Mouse (Mus musculus) testis, adult 2 months (tissue): ENCODE data around the gene Clcn1. TPM values are rescaled to one million over a fixed set of nuclear protein-coding genes. Genes with fewer than 3 reads are reported as not detected.

Experiments
- H3K27ac ChIP-seq: fragments of 200-500 bp; 2 replicates; pipeline ENCODE4 v1.5.1; 2012; ENCODE audit warnings: low read depth, low read length; ENCODE audit not compliant: control insufficient read depth, insufficient read depth
- H3K27me3 ChIP-seq: fragments of 200-500 bp; 2 replicates; pipeline ENCODE4 v1.6.1; 2012; ENCODE audit warnings: mild to moderate bottlenecking, low read length, moderate library complexity; ENCODE audit not compliant: control insufficient read depth, insufficient read depth
- H3K36me3 ChIP-seq: fragments of 200-500 bp; 2 replicates; pipeline ENCODE4 v1.6.1; 2012; ENCODE audit warnings: mild to moderate bottlenecking, low read length; ENCODE audit not compliant: control insufficient read depth, insufficient read depth
- H3K4me1 ChIP-seq: fragments of 200-500 bp; 2 replicates; pipeline ENCODE4 v1.6.1; 2012; ENCODE audit warnings: low read length; ENCODE audit not compliant: control insufficient read depth, insufficient read depth
- H3K4me3 ChIP-seq: fragments of 200-500 bp; 2 replicates; pipeline ENCODE4 v1.5.1; 2012; ENCODE audit warnings: low read depth, mild to moderate bottlenecking, low read length, moderate library complexity, mixed read lengths; ENCODE audit not compliant: control insufficient read depth
- CTCF ChIP-seq: fragments of 200-500 bp; IDR thresholded peaks from 2 replicates; pipeline ENCODE4 v1.5.1; 2012; ENCODE audit warnings: low read depth, mild to moderate bottlenecking, inconsistent platforms, low read length, moderate library complexity; ENCODE audit not compliant: control insufficient read depth, insufficient read depth, insufficient replicate concordance
- POLR2A ChIP-seq: fragments of 200-500 bp; IDR thresholded peaks from 2 replicates; pipeline ENCODE4 v1.6.1; 2012; ENCODE audit warnings: low read depth, mild to moderate bottlenecking, inconsistent platforms, low read length, moderate library complexity; ENCODE audit not compliant: control insufficient read depth
- polyA plus RNA-seq: library from polyadenylated mRNA; depleted of rRNA; stranded (reverse); fragments of >200 nt; gene quantifications from 2 replicates; pipeline ENCODE4 v1.2.3, GENCODE M21; 2012; rRNA removed

Gene Clcn1
- polyA plus RNA-seq: 0.84 and 0.89 TPM in 2 replicates

DNA sequence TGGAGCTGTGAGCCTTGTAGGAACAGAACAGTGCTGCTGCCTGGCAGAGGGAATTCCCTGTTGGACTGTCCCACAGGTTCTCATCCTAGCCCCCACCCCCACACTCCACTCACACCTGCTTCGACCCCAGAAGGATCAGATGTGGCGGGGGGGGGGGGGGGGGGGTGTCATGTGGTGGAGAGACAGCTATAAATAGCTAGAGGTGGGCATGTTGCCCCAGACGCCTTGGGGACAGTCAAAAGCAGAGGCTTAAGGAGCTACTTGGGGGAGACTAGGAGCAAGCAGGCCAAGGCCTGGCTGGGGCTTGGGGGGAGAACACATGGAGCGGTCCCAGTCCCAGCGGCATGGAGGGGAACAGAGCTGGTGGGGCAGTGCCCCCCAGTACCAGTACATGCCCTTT, at the start of gene Clcn1:
TSS of gene Clcn1 (plus strand) at position 238 of the 400 bp plus-strand sequence.
- Histone ChIP-seq H3K4me1 (no peaks in the 10 kb centered on the region), H3K27ac (no peak within 1 kb of the TSS), H3K4me3 (no peak within 1 kb of the TSS), H3K27me3 (no peaks in the 10 kb centered on the region), H3K36me3 (no peaks in the 10 kb centered on the region; the same call in 1 of the 2 replicates)
- TF ChIP-seq POLR2A (no peak), CTCF (no peak)

GRCm38 (mm10) chr6:42237276-42237805, 49.1 kb upstream of the Clcn1 start:
- TF ChIP-seq POLR2A (no peak), CTCF (no peak)
- Histone ChIP-seq H3K27me3 (no peaks in the 10 kb centered on the region), H3K4me1 (no peaks in the 10 kb centered on the region), H3K4me3 (no peak overlapping the region), H3K27ac (no peak overlapping the region), H3K36me3 (no peaks in the 10 kb centered on the region)

GRCm38 (mm10) chr6:42241311-42242045, 45.0 kb upstream of the Clcn1 start:
- H3K27me3 ChIP-seq: no peaks in the 10 kb centered on the region
- H3K4me1 ChIP-seq: peaks cover 2% of the 10 kb centered on the region; the same call in 1 of the 2 replicates
- H3K4me3 ChIP-seq: no peak overlapping the region
- H3K36me3 ChIP-seq: no peaks in the 10 kb centered on the region
- H3K27ac ChIP-seq: no peak overlapping the region
- TF ChIP-seq CTCF (no peak), POLR2A (no peak)

DNA sequence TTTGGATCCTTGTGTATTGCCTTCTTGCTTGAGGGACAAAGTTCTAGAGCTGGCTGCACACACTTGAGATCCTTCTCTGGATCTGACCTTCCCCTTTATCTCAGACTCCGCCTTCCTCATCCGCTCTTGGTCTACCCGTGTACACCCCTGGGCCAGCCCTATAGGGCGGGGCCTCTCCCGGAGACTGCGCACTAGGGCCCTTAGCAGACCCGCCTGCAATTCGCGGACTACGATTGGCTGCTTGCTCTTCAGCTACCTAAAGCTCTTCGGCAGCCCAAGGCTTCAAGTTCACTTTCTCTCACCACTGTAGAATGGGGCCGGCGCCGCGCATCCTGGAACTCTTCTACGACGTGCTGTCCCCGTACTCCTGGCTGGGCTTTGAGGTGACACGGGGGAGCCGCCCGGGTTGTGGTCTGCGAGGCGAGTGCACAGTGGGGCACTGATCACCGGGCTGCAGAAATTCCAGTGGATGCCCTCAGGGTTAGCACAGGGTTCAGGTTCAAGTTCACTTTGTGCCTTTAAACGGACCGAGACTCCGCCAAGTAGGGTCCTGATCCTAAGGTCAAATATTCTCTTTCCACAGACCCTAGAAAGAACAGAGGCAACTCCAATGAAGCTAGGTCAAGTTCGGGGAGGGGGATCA, 40.7 kb upstream of the Clcn1 start, which contains the start of gene Gstk1:
TSS of gene Gstk1 (plus strand) at position 225 of the 643 bp plus-strand sequence.
- Histone ChIP-seq H3K27me3 (no peaks in the 10 kb centered on the region), H3K4me3 (peak within 1 kb of the TSS; percentile 43), H3K27ac (no peak within 1 kb of the TSS), H3K36me3 (no peaks in the 10 kb centered on the region), H3K4me1 (peaks cover 2% of the 10 kb centered on the region; the same call in 1 of the 2 replicates)
- TF ChIP-seq CTCF: no peak
- TF ChIP-seq POLR2A: 0 out of 2 replicates have a peak, but pooled peaks have one; percentile 24

DNA sequence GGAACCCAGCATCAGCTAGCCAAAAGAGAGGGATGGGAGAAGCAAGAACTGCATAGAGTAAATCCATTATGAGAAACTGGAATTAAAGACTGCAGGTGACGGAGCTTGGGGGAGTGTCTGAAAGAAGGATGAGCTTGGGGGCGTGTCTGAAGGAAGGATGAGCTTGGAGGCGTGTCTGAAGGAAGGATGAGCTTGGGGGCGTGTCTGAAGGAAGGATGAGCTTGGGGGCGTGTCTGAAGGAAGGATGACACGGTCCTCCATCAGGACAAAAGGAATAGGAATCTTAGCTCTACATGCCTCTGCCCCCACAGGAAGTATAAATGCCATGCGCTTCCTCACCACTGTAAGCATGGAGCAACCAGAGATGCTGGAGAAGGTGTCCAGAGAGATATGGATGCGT, 39.3 kb upstream of the Clcn1 start:
- H3K4me1 ChIP-seq: peaks cover 2% of the 10 kb centered on the region; the same call in 1 of the 2 replicates
- no peak overlapping the region for H3K4me3 ChIP-seq
- no peaks in the 10 kb centered on the region for H3K36me3 ChIP-seq
- H3K27me3 ChIP-seq: no peaks in the 10 kb centered on the region
- H3K27ac ChIP-seq: no peak overlapping the region
- TF ChIP-seq CTCF (no peak), POLR2A (no peak)

DNA sequence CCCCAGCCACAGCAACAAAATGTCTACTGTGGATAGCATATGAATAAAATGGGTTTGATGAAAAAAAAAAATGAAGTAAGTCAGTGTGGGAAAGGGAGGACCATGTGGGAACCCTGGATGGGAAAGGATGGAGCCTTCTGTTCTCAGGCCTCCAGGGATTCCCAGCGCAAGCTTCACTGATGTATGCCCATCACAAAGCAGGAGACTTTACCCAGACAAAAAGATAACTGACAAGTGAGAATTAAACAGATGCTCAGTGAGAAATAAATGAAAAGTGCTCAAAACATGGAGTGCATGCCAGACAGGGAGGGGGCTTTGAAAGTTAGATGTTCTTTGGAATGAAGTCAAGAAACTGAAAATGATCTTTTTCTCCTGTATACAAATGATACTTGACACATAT, 38.5 kb upstream of the Clcn1 start:
- Histone ChIP-seq H3K27me3 (no peaks in the 10 kb centered on the region), H3K4me1 (peaks cover 2% of the 10 kb centered on the region; the same call in 1 of the 2 replicates), H3K36me3 (no peaks in the 10 kb centered on the region), H3K27ac (no peak overlapping the region), H3K4me3 (no peak overlapping the region)
- TF ChIP-seq POLR2A (no peak), CTCF (no peak)

- TF ChIP-seq POLR2A: no peak
- TF ChIP-seq CTCF: no peak
- H3K36me3 ChIP-seq: no peaks in the 10 kb centered on the region
- H3K27ac ChIP-seq: no peak overlapping the region
- H3K4me1 ChIP-seq: no peaks in the 10 kb centered on the region
- H3K27me3 ChIP-seq: no peaks in the 10 kb centered on the region
- no peak overlapping the region for H3K4me3 ChIP-seq
Measured at GRCm38 (mm10) chr6:42251791-42252190, 34.7 kb upstream of the Clcn1 start.
